Mouse (Mus musculus) forebrain, embryonic 10.5 days (tissue): ENCODE measurements around the gene Zbed4. TPM values are rescaled to one million over a fixed set of nuclear protein-coding genes. Genes with fewer than 3 reads are reported as not detected.
"Not testable (repeated sequence)": the region's sequence is repeated elsewhere in the genome, so short reads cannot be mapped to it uniquely, and the experiment has no call there.

Source experiments
- DNase-seq: peaks from one replicate; pipeline ENCODE4 v3.0.0-alpha.2; 2017; ENCODE audit warnings: low spot score; ENCODE audit errors: extremely low spot score
- H3K27ac ChIP-seq: fragments of 300-500 bp; sonication (generic); 2 replicates; pipeline ENCODE4 v1.5.1; 2016; ENCODE audit warnings: mild to moderate bottlenecking
- H3K27me3 ChIP-seq: fragments of 300-500 bp; sonication (generic); 2 replicates; pipeline ENCODE4 v1.6.1; 2016; ENCODE audit warnings: mild to moderate bottlenecking; ENCODE audit not compliant: poor library complexity, severe bottlenecking
- H3K36me3 ChIP-seq: fragments of 300-500 bp; sonication (generic); replicated peaks from 2 replicates; pipeline ENCODE4 v1.6.1; 2016; ENCODE audit warnings: mild to moderate bottlenecking, moderate library complexity
- H3K4me1 ChIP-seq: fragments of 300-500 bp; sonication (generic); 2 replicates; pipeline ENCODE4 v1.6.1; 2016
- H3K4me3 ChIP-seq: fragments of 300-500 bp; sonication (generic); 2 replicates; pipeline ENCODE4 v1.5.1; 2016; ENCODE audit warnings: mild to moderate bottlenecking, moderate library complexity
- H3K9me3 ChIP-seq: fragments of 300-500 bp; sonication (generic); 2 replicates; pipeline ENCODE4 v1.6.1; 2016; ENCODE audit warnings: mild to moderate bottlenecking, moderate library complexity
- WGBS: fragments of 180-500 bp; shearing (Covaris S2); methylation state at CpG from one replicate; pipeline ENCODE4 v1.1.7; 2016; 5-methylcytosine and 5-hydroxymethylcytosine counted together
- polyA plus RNA-seq: library from polyadenylated mRNA; unstranded; fragments of >200 nt; fragmentation: Nextera tagmentation; extraction: Ambion mirVana; gene quantifications from 2 replicates; pipeline ENCODE4 v1.2.1, GENCODE M21; 2016

Gene Zbed4
- polyA plus RNA-seq, 1 experiment from 2014 or later, result 39.6 TPM

- Histone ChIP-seq H3K4me1 (no peaks in the 10 kb centered on the region), H3K27ac (no peak overlapping the region), H3K36me3 (peaks cover 93% of the 10 kb centered on the region), H3K27me3 (no peaks in the 10 kb centered on the region), H3K4me3 (no peak overlapping the region), H3K9me3 (no peaks in the 10 kb centered on the region)
- DNase-seq, result no peak
- WGBS, result 91% methylated on average over 7 of the region's 7 CpGs
Observed at GRCm38 (mm10) chr15:88724311-88724710, 27.1 kb upstream of the Zbed4 start.

- H3K27ac ChIP-seq, result no peak overlapping the region
- WGBS, result 95% methylated on average over 5 of the region's 5 CpGs
- H3K9me3 ChIP-seq, result no peaks in the 10 kb centered on the region
- H3K36me3 ChIP-seq, result peaks cover 93% of the 10 kb centered on the region
- no peak for DNase-seq
- no peaks in the 10 kb centered on the region for H3K4me1 ChIP-seq
- no peak overlapping the region for H3K4me3 ChIP-seq
- no peaks in the 10 kb centered on the region for H3K27me3 ChIP-seq
Observed at GRCm38 (mm10) chr15:88725036-88725435, 26.4 kb upstream of the Zbed4 start.

- WGBS, result 91% methylated on average over 3 of the region's 3 CpGs
- H3K27ac ChIP-seq, result no peak overlapping the region
- DNase-seq, result no peak
- H3K4me1 ChIP-seq, result peaks cover 15% of the 10 kb centered on the region
- H3K36me3 ChIP-seq, result peaks cover 88% of the 10 kb centered on the region
- no peaks in the 10 kb centered on the region for H3K9me3 ChIP-seq
- no peaks in the 10 kb centered on the region for H3K27me3 ChIP-seq
- H3K4me3 ChIP-seq, result no peak overlapping the region
Observed at GRCm38 (mm10) chr15:88727204-88727603, 24.3 kb upstream of the Zbed4 start.

GRCm38 (mm10) chr15:88730717-88731116 lies 20.7 kb upstream of the Zbed4 start:
- H3K4me1 ChIP-seq, result peaks cover 27% of the 10 kb centered on the region
- peak overlapping the region; percentile 99; the same call in 1 of the 2 replicates for H3K4me3 ChIP-seq
- H3K9me3 ChIP-seq, result no peaks in the 10 kb centered on the region
- peaks cover 54% of the 10 kb centered on the region for H3K36me3 ChIP-seq
- WGBS, result 92% methylated on average over 3 of the region's 3 CpGs
- no peak for DNase-seq
- H3K27me3 ChIP-seq, result no peaks in the 10 kb centered on the region
- H3K27ac ChIP-seq, result no peak overlapping the region

- Histone ChIP-seq H3K27ac (peak overlapping the region; percentile 98), H3K4me3 (peak overlapping the region; percentile 99), H3K27me3 (no peaks in the 10 kb centered on the region), H3K36me3 (peaks cover 40% of the 10 kb centered on the region), H3K9me3 (no peaks in the 10 kb centered on the region), H3K4me1 (peaks cover 27% of the 10 kb centered on the region)
- no peak for DNase-seq
- WGBS, result 44% methylated on average over 15 of the region's 15 CpGs
Observed at GRCm38 (mm10) chr15:88732405-88733020, 18.9 kb upstream of the Zbed4 start.

GRCm38 (mm10) chr15:88733041-88733751 lies 18.3 kb upstream of the Zbed4 start:
- H3K36me3 ChIP-seq, result peaks cover 35% of the 10 kb centered on the region
- H3K9me3 ChIP-seq, result no peaks in the 10 kb centered on the region
- peak overlapping the region; percentile 98 for H3K27ac ChIP-seq
- WGBS, result under 1% methylated on average over 81 of the region's 86 CpGs
- peak overlapping the region; percentile 99 for H3K4me3 ChIP-seq
- H3K27me3 ChIP-seq, result no peaks in the 10 kb centered on the region
- H3K4me1 ChIP-seq, result peaks cover 27% of the 10 kb centered on the region
- DNase-seq, result peak; percentile 47

- H3K4me1 ChIP-seq, result peaks cover 27% of the 10 kb centered on the region
- no peaks in the 10 kb centered on the region for H3K27me3 ChIP-seq
- WGBS, result 8% methylated on average over 103 of the region's 103 CpGs
- H3K36me3 ChIP-seq, result peaks cover 27% of the 10 kb centered on the region
- H3K9me3 ChIP-seq, result no peaks in the 10 kb centered on the region
- peak; percentile 71 for DNase-seq
- peak within 1 kb of the TSS; percentile 99 for H3K4me3 ChIP-seq
- peak within 1 kb of the TSS; percentile 98 for H3K27ac ChIP-seq
Observed at GRCm38 (mm10) chr15:88733834-88734571, 17.5 kb upstream of the Zbed4 start, which contains the start of gene Brd1. Gene Brd1 (minus strand): TSS chr15:88734233.

- Histone ChIP-seq H3K4me3 (no peak overlapping the region), H3K4me1 (peaks cover 24% of the 10 kb centered on the region), H3K27ac (no peak overlapping the region), H3K27me3 (no peaks in the 10 kb centered on the region; the same call in 1 of the 2 replicates), H3K9me3 (no peaks in the 10 kb centered on the region), H3K36me3 (peaks cover 6% of the 10 kb centered on the region)
- 82% methylated on average over 4 of the region's 4 CpGs for WGBS
- no peak for DNase-seq
Observed at GRCm38 (mm10) chr15:88736166-88736565, 15.3 kb upstream of the Zbed4 start.

GRCm38 (mm10) chr15:88738466-88738865 lies 13.0 kb upstream of the Zbed4 start:
- DNase-seq, result no peak
- WGBS, result 71% methylated on average over 2 of the region's 2 CpGs

GRCm38 (mm10) chr15:88741366-88741765 lies 10.1 kb upstream of the Zbed4 start:
- Histone ChIP-seq H3K27me3 (peaks cover 7% of the 10 kb centered on the region), H3K27ac (no peak overlapping the region), H3K36me3 (no peaks in the 10 kb centered on the region), H3K4me1 (peaks cover 5% of the 10 kb centered on the region), H3K4me3 (no peak overlapping the region), H3K9me3 (no peaks in the 10 kb centered on the region)
- WGBS, result 44% methylated on average over 6 of the region's 6 CpGs
- DNase-seq, result no peak

More at GRCm38 (mm10) chr15:88738466-88738865, 13.0 kb upstream of the Zbed4 start:
- Histone ChIP-seq H3K36me3 (no peaks in the 10 kb centered on the region), H3K4me1 (peaks cover 10% of the 10 kb centered on the region), H3K9me3 (no peaks in the 10 kb centered on the region), H3K4me3 (no peak overlapping the region), H3K27me3 (peaks cover 7% of the 10 kb centered on the region), H3K27ac (no peak overlapping the region)

GRCm38 (mm10) chr15:88743371-88743770 lies 8.1 kb upstream of the Zbed4 start:
- H3K27me3 ChIP-seq, H3K27ac ChIP-seq, H3K4me3 ChIP-seq, H3K4me1 ChIP-seq, H3K36me3 ChIP-seq, H3K9me3 ChIP-seq, DNase-seq: not testable (repeated sequence)
- WGBS, result 92% methylated on average over 5 of the region's 5 CpGs

GRCm38 (mm10) chr15:88745347-88745746 lies 6.1 kb upstream of the Zbed4 start:
- H3K36me3 ChIP-seq, result no peaks in the 10 kb centered on the region
- H3K27me3 ChIP-seq, result peaks cover 7% of the 10 kb centered on the region; the same call in 1 of the 2 replicates
- peaks cover 8% of the 10 kb centered on the region for H3K4me1 ChIP-seq
- no peaks in the 10 kb centered on the region for H3K9me3 ChIP-seq
- no peak for DNase-seq
- WGBS, result 85% methylated on average over 3 of the region's 3 CpGs
- no peak overlapping the region for H3K4me3 ChIP-seq
- H3K27ac ChIP-seq, result no peak overlapping the region

GRCm38 (mm10) chr15:88745926-88746325 lies 5.5 kb upstream of the Zbed4 start:
- peaks cover 14% of the 10 kb centered on the region for H3K4me1 ChIP-seq
- H3K4me3 ChIP-seq, result no peak overlapping the region
- no peak for DNase-seq
- H3K9me3 ChIP-seq, result no peaks in the 10 kb centered on the region
- no peak overlapping the region for H3K27ac ChIP-seq
- H3K36me3 ChIP-seq, result no peaks in the 10 kb centered on the region
- WGBS, result 55% methylated on average over 3 of the region's 3 CpGs
- H3K27me3 ChIP-seq, result peaks cover 7% of the 10 kb centered on the region; the same call in 1 of the 2 replicates
